Mouse (Mus musculus): ENCODE results near the gene Mip.

DNA sequence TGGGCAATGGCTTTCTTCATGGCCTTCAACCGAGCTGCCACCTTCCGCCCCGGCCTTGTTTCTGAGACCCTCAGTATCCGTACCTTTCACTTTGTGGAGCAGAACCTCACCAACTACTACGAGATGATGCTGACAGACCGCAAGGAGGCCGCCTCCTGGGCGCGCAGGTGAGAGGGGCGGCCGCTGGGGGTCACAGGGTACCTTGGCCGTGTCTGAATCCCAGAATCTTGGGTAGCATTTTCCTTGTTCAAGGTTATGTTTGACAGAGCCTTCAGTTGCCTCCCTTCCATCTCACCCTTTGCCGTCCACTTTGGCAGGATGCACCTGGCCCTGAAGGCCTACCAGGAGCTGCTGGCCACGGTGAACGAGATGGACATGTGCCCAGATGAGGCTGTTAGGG, 18.5 kb downstream of the Mip start:
- TF ChIP-seq CTCF (IDR thresholded peaks at IDR 0.05; ENCODE audit: insufficient read depth, low read depth, low read length) (no peak), POLR2A (IDR thresholded peaks at IDR 0.05; ENCODE audit: insufficient read depth, low read depth, low read length) (no peak)

Data from olfactory bulb, adult 2 months (tissue).